Mouse (Mus musculus): ENCODE results near the gene Cfl2. TPM values are rescaled to one million over a fixed set of nuclear protein-coding genes. Genes with fewer than 3 reads are reported as not detected.

Gene Cfl2
- total RNA-seq, 1 experiment, result 50.9 TPM

DNA sequence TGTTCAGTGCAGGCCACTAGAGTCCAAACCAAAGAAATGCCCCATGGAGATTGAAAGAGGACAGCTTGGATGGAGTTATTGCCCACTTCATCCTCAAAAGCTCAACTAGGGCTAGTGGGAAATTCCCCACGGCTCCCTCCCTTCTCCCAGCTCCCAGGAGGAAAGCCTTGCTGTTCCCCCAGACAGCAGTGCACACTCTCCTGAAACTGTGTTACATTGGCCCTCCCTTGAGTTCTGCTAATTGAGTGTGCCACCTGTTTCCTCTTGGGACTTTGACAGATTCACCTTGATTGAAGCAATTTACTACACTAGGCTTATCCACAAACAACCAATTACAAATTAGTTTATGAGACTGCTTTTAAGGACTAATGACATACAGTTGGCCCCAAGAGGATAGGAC, 34.6 kb downstream of the Cfl2 start:
- Histone ChIP-seq H3K9me3 (ENCODE audit: control insufficient read depth, insufficient read depth, low read depth, low read length) (no peaks in the 10 kb centered on the region), H3K36me3 (ENCODE audit: control insufficient read depth, insufficient read depth, low read length, poor library complexity, severe bottlenecking) (no peaks in the 10 kb centered on the region), H3K4me3 (ENCODE audit: insufficient read depth in 1 of 2, low read depth in 1 of 2, low read length in 2 of 2, poor library complexity in 1 of 2, severe bottlenecking in 1 of 2) (no peak overlapping the region), H3K4me1 (ENCODE audit: control insufficient read depth in 2 of 2, insufficient read depth in 2 of 2, low read length in 2 of 2, poor library complexity in 1 of 2) (no peaks in the 10 kb centered on the region), H3K27ac (ENCODE audit: insufficient read depth, low read depth, low read length, poor library complexity, severe bottlenecking) (no peak overlapping the region), H3K9ac (ENCODE audit: insufficient read depth, low read depth, low read length, poor library complexity, severe bottlenecking) (no peak overlapping the region)
- TF ChIP-seq MAFK (IDR thresholded peaks at IDR 0.05; ENCODE audit: insufficient read depth, low read depth, low read length) (no peak), ZC3H11A (IDR thresholded peaks at IDR 0.05; ENCODE audit: borderline replicate concordance, low read depth, low read length) (no peak), ZNF384 (IDR thresholded peaks at IDR 0.05; ENCODE audit: low read depth, low read length) (no peak), CHD2 (IDR thresholded peaks at IDR 0.05; ENCODE audit: low read depth, low read length) (no peak), HCFC1 (IDR thresholded peaks at IDR 0.05; ENCODE audit: borderline replicate concordance, insufficient read depth, low read length) (no peak)
- in situ Hi-C loops (cut with MboI; ENCODE audit: low sequenced_read_pairs in 2 of 2, unreplicated experiment in 2 of 2), result no loop called here
- no peak for DNase-seq (ENCODE audit: low read depth, low spot score)

DNA sequence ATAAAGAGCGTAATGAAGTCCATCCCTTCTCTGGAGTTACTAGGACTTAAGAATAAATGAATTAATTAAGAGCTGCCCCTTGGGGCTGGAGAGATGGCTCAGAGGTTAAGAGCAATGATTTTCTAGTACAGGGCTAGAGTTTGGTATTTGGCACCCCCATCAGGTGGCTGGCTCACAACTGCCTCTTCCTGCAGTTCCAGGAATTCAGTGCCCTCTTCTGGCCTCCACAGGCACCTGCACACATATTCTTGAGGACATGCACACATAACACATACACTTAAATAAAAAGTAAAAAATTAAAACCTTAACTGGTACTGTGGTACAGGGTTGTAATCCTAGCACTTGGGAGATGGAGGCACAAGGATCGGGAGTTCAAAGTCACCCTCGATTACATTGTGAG, 37.5 kb downstream of the Cfl2 start:
- H3K9ac ChIP-seq (ENCODE audit: insufficient read depth, low read depth, low read length, poor library complexity, severe bottlenecking), result no peak overlapping the region
- peaks cover 0 to under 1% of the 10 kb centered on the region in 2 experiments; a peak in 1 of 4 replicates for H3K4me1 ChIP-seq (ENCODE audit: control insufficient read depth in 2 of 2, insufficient read depth in 2 of 2, low read length in 2 of 2, poor library complexity in 1 of 2)
- no peak overlapping the region for H3K4me3 ChIP-seq (ENCODE audit: insufficient read depth in 1 of 2, low read depth in 1 of 2, low read length in 2 of 2, poor library complexity in 1 of 2, severe bottlenecking in 1 of 2)
- no peak overlapping the region for H3K27ac ChIP-seq (ENCODE audit: insufficient read depth, low read depth, low read length, poor library complexity, severe bottlenecking)
- no peak for DNase-seq (ENCODE audit: low read depth, low spot score)
- no peaks in the 10 kb centered on the region for H3K36me3 ChIP-seq (ENCODE audit: control insufficient read depth, insufficient read depth, low read length, poor library complexity, severe bottlenecking)
- TF ChIP-seq ZNF384 (IDR thresholded peaks at IDR 0.05; ENCODE audit: low read depth, low read length) (no peak), HCFC1 (IDR thresholded peaks at IDR 0.05; ENCODE audit: borderline replicate concordance, insufficient read depth, low read length) (no peak), CHD2 (IDR thresholded peaks at IDR 0.05; ENCODE audit: low read depth, low read length) (no peak), MAFK (IDR thresholded peaks at IDR 0.05; ENCODE audit: insufficient read depth, low read depth, low read length) (no peak), ZC3H11A (IDR thresholded peaks at IDR 0.05; ENCODE audit: borderline replicate concordance, low read depth, low read length) (peak; percentile 53; the same call in 1 of the 2 replicates)
- in situ Hi-C loops (cut with MboI; ENCODE audit: low sequenced_read_pairs in 2 of 2, unreplicated experiment in 2 of 2), result no loop called here
- no peaks in the 10 kb centered on the region for H3K9me3 ChIP-seq (ENCODE audit: control insufficient read depth, insufficient read depth, low read depth, low read length)

GRCm38 (mm10) chr12:54822836-54823426, 39.7 kb downstream of the Cfl2 start:
- Histone ChIP-seq H3K4me1 (ENCODE audit: control insufficient read depth in 2 of 2, insufficient read depth in 2 of 2, low read length in 2 of 2, poor library complexity in 1 of 2) (peaks cover 0 to 2% of the 10 kb centered on the region in 2 experiments; a peak in 1 of 4 replicates), H3K9me3 (ENCODE audit: control insufficient read depth, insufficient read depth, low read depth, low read length) (no peaks in the 10 kb centered on the region), H3K9ac (ENCODE audit: insufficient read depth, low read depth, low read length, poor library complexity, severe bottlenecking) (no peak overlapping the region), H3K27ac (ENCODE audit: insufficient read depth, low read depth, low read length, poor library complexity, severe bottlenecking) (no peak overlapping the region), H3K4me3 (ENCODE audit: insufficient read depth in 1 of 2, low read depth in 1 of 2, low read length in 2 of 2, poor library complexity in 1 of 2, severe bottlenecking in 1 of 2) (no peak overlapping the region), H3K36me3 (ENCODE audit: control insufficient read depth, insufficient read depth, low read length, poor library complexity, severe bottlenecking) (no peaks in the 10 kb centered on the region)
- in situ Hi-C loops (cut with MboI; ENCODE audit: low sequenced_read_pairs in 2 of 2, unreplicated experiment in 2 of 2), result no loop called here
- TF ChIP-seq MAFK (IDR thresholded peaks at IDR 0.05; ENCODE audit: insufficient read depth, low read depth, low read length), result no peak
- no peak for TF ChIP-seq ZC3H11A (IDR thresholded peaks at IDR 0.05; ENCODE audit: borderline replicate concordance, low read depth, low read length)
- no peak for TF ChIP-seq CHD2 (IDR thresholded peaks at IDR 0.05; ENCODE audit: low read depth, low read length)
- no peak for TF ChIP-seq HCFC1 (IDR thresholded peaks at IDR 0.05; ENCODE audit: borderline replicate concordance, insufficient read depth, low read length)
- no peak for TF ChIP-seq ZNF384 (IDR thresholded peaks at IDR 0.05; ENCODE audit: low read depth, low read length)
- no peak for DNase-seq (ENCODE audit: low read depth, low spot score)

GRCm38 (mm10) chr12:54820684-54821161, 42.0 kb downstream of the Cfl2 start:
- no peak for TF ChIP-seq ZNF384 (IDR thresholded peaks at IDR 0.05; ENCODE audit: low read depth, low read length)
- TF ChIP-seq ZC3H11A (IDR thresholded peaks at IDR 0.05; ENCODE audit: borderline replicate concordance, low read depth, low read length), result no peak
- no peak for TF ChIP-seq HCFC1 (IDR thresholded peaks at IDR 0.05; ENCODE audit: borderline replicate concordance, insufficient read depth, low read length)
- no peak for TF ChIP-seq MAFK (IDR thresholded peaks at IDR 0.05; ENCODE audit: insufficient read depth, low read depth, low read length)
- TF ChIP-seq CHD2 (IDR thresholded peaks at IDR 0.05; ENCODE audit: low read depth, low read length), result no peak
- H3K4me3 ChIP-seq (ENCODE audit: insufficient read depth in 1 of 2, low read depth in 1 of 2, low read length in 2 of 2, poor library complexity in 1 of 2, severe bottlenecking in 1 of 2), result no peak overlapping the region
- no peaks in the 10 kb centered on the region for H3K9me3 ChIP-seq (ENCODE audit: control insufficient read depth, insufficient read depth, low read depth, low read length)
- H3K4me1 ChIP-seq (ENCODE audit: control insufficient read depth in 2 of 2, insufficient read depth in 2 of 2, low read length in 2 of 2, poor library complexity in 1 of 2), result peaks cover 0 to 2% of the 10 kb centered on the region in 2 experiments; a peak in 1 of 4 replicates
- no peak overlapping the region for H3K27ac ChIP-seq (ENCODE audit: insufficient read depth, low read depth, low read length, poor library complexity, severe bottlenecking)
- no peak overlapping the region for H3K9ac ChIP-seq (ENCODE audit: insufficient read depth, low read depth, low read length, poor library complexity, severe bottlenecking)
- DNase-seq (ENCODE audit: low read depth, low spot score), result no peak
- in situ Hi-C loops (cut with MboI; ENCODE audit: low sequenced_read_pairs in 2 of 2, unreplicated experiment in 2 of 2), result no loop called here
- no peaks in the 10 kb centered on the region for H3K36me3 ChIP-seq (ENCODE audit: control insufficient read depth, insufficient read depth, low read length, poor library complexity, severe bottlenecking)
